Mouse (Mus musculus): ENCODE measurements around the gene Adra2a.

Adra2a gene

GRCm38 (mm10) chr19:54076362-54077349 is 32.7 kb downstream of the Adra2a start:
- DNase-seq (ENCODE audit: low read depth, low spot score), result no peak

GRCm38 (mm10) chr19:54081303-54081702 is 37.4 kb downstream of the Adra2a start:
- no peak for DNase-seq (ENCODE audit: low read depth, low spot score)

- no peak for DNase-seq (ENCODE audit: low read depth, low spot score)
Measured at GRCm38 (mm10) chr19:54081716-54082165, 37.8 kb downstream of the Adra2a start.

- DNase-seq (ENCODE audit: low read depth, low spot score), result no peak
Measured at GRCm38 (mm10) chr19:54087319-54087718, 43.4 kb downstream of the Adra2a start.

- DNase-seq (ENCODE audit: low read depth, low spot score), result no peak
Measured at GRCm38 (mm10) chr19:54093599-54093998, 49.6 kb downstream of the Adra2a start.

GRCm38 (mm10) chr19:54095716-54096115 is 51.8 kb downstream of the Adra2a start:
- no peak for DNase-seq (ENCODE audit: low read depth, low spot score)

GRCm38 (mm10) chr19:54098367-54098766 is 54.4 kb downstream of the Adra2a start:
- DNase-seq (ENCODE audit: low read depth, low spot score), result no peak
